Mouse (Mus musculus) layer of hippocampus, adult 18-20 months (tissue): ENCODE data around the gene Swsap1. TPM values are rescaled to one million over a fixed set of nuclear protein-coding genes. Genes with fewer than 3 reads are reported as not detected.

Experiments
- DNase-seq, 2 experiments: peaks; one replicate each; pipeline ENCODE4 v3.0.0; 2022; ENCODE audit warnings: low spot score in 2 of 2
- total RNA-seq, 2 experiments: library from RNA; stranded (reverse); gene quantifications; 2 replicates each; pipeline ENCODE4 v1.2.3; 2021

Gene Swsap1
- total RNA-seq, 2 experiments from 2014 or later: 13.3 to 13.7 TPM

GRCm38 (mm10) chr9:21962416-21963059 lies 7.0 kb downstream of the Swsap1 start:
- DNase-seq: peak; percentile 79 to 87

GRCm38 (mm10) chr9:21963417-21963816 lies 7.9 kb downstream of the Swsap1 start, which contains the start of gene Epor:
Gene Epor, minus strand, starts transcription at chr9:21963506.
- no peak for DNase-seq

- no peak for DNase-seq
Measured at GRCm38 (mm10) chr9:21968883-21969282, 13.3 kb downstream of the Swsap1 start.

- DNase-seq: no peak
Measured at GRCm38 (mm10) chr9:21969304-21969703, 13.7 kb downstream of the Swsap1 start.

GRCm38 (mm10) chr9:21976626-21977175 lies 21.1 kb downstream of the Swsap1 start:
- no peak for DNase-seq

- no peak for DNase-seq
Measured at GRCm38 (mm10) chr9:21977331-21977730, 21.8 kb downstream of the Swsap1 start.

- no peak for DNase-seq
Measured at GRCm38 (mm10) chr9:21977972-21978371, 22.4 kb downstream of the Swsap1 start.

- DNase-seq: no peak
Measured at GRCm38 (mm10) chr9:21978398-21979128, 23.0 kb downstream of the Swsap1 start.

- DNase-seq: no peak
Measured at GRCm38 (mm10) chr9:21983911-21984310, 28.4 kb downstream of the Swsap1 start.

- no peak for DNase-seq
Measured at GRCm38 (mm10) chr9:21987592-21988342, 32.2 kb downstream of the Swsap1 start.

- DNase-seq: no peak
Measured at GRCm38 (mm10) chr9:21988421-21989101, 33.0 kb downstream of the Swsap1 start.

- no peak for DNase-seq
Measured at GRCm38 (mm10) chr9:21989230-21990110, 33.9 kb downstream of the Swsap1 start, which contains the start of gene Rgl3. Gene Rgl3, minus strand, starts transcription at chr9:21989446.

- no peak for DNase-seq
Measured at GRCm38 (mm10) chr9:21992227-21992626, 36.7 kb downstream of the Swsap1 start.

GRCm38 (mm10) chr9:21996178-21996867 lies 40.8 kb downstream of the Swsap1 start:
- no peak for DNase-seq

- DNase-seq: no peak
Measured at GRCm38 (mm10) chr9:22000296-22000695, 44.7 kb downstream of the Swsap1 start.

- DNase-seq: no peak
Measured at GRCm38 (mm10) chr9:22001633-22002032, 46.1 kb downstream of the Swsap1 start.

GRCm38 (mm10) chr9:22002194-22003162 lies 46.9 kb downstream of the Swsap1 start, which contains the start of the genes Ccdc151 and Prkcsh:
Gene Ccdc151, minus strand, starts transcription at chr9:22002634.
Gene Prkcsh, plus strand, starts transcription at chr9:22002806.
- peak; percentile 100 for DNase-seq

GRCm38 (mm10) chr9:22003163-22003554 lies 47.6 kb downstream of the Swsap1 start:
- DNase-seq: peak in 1 of 2 experiments; percentile 57
